Mouse (Mus musculus): ENCODE measurements at regions not wholly inside any gene's neighbourhood (a gene's known extent, or its start where the extent isn't known, plus 50 kb on each side); places are given as distances from the start of the nearest gene placed in this dataset.

DNA sequence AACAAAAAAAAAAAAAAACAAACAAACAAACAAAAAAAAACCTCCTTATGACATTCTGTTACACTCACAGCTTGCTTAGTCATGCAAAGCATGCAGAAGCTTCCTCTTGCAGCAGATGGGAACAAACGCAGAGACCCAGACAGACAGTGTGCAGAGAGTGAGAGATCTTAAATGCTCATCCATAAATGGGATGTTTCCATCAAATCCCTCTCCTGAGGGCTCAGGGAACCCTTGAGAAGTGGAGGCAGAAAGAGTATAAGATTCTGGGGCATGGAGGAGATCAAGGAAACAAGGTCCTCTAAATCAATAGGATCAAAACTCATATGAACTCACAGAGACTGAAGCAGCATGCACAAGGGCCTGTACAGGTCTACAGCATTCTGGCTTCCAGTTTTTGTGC, 52.5 kb downstream of the Adm start:
- DNase-seq (ENCODE audit: extremely low read depth, insufficient read length, low spot score): no peak

DNA sequence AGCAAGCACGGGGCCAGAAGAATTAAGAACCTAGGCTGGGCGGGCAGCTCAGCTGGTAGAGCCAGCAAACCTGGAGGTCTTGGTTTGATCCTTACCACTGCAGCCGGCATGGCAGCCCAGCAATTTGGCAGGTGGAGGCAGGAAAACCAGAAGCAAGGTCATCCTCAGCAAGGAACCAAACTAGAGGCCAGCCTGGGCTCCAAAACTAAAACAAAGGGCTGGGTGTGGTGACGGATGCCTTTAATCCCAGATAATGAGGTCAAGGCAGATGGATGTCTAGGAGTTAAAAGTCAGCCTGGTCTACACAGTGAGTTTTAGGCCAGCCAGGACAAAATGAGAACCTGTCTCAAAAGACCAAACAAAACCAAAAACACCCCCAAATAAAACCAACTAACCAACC, 55.5 kb downstream of the Adm start:
- DNase-seq (ENCODE audit: extremely low read depth, insufficient read length, low spot score): no peak

GRCm38 (mm10) chr7:110688884-110689681, 61.6 kb downstream of the Adm start:
- peak; percentile 24 for DNase-seq (ENCODE audit: extremely low read depth, insufficient read length, low spot score)

GRCm38 (mm10) chr7:110690241-110690640, 62.8 kb downstream of the Adm start:
- no peak for DNase-seq (ENCODE audit: extremely low read depth, insufficient read length, low spot score)

DNA sequence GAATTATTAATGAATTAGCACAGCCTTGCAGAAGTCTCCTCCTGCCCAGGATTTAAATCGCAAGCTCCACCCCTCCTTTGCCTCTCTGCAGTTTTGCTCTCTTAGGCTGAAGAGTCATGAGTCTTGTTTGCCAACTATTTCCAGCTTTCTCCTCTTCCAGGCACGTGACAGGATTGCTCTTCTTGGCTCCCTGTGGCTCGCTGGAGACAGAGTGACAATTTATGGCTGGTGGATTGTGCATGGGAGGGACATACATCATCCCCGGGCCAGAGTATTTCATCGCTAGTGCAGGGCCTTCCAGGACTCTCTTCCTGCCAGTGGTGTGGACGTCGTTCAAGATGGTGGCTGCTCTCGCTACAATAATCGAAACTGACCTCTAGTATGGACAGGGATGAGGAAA, 63.4 kb downstream of the Adm start:
- no peak for DNase-seq (ENCODE audit: extremely low read depth, insufficient read length, low spot score)

DNA sequence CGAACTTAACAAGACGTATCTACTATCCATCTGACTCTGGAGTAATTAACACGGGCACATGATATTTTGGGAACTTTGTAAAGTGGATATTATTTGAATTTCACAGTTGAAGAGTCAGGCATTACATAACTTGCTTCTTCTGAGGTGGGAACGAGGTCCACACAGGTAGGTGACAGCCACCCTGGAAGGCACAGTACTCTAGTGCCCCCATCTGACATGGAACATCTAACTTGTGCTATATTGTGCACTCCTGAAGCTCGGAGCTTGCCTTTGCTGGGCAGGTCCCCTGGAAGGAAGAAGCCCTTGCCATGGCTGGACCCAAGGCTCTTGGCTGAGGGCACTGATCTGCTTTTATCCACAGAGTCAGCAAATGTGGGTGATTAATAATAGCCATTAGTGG, 66.8 kb downstream of the Adm start:
- no peak for DNase-seq (ENCODE audit: extremely low read depth, insufficient read length, low spot score)

DNA sequence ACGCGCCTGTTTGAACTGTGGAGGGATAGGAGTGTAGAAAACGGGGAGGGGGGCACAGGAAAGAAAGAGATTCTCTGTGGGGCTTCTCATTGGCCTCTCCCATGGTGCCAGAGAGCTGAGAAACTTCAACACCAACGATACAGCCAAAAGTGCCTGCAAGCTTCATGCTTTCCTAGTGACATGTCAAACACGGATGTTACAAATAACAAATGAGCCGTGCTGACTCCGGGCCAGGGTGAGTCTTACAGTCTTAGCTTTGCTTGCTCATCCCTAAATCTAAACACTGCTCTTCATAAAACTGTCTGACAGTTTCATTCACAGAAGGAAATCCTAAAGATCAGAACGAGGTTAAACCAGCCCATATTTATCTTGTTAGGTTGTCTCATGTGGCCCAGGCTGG, 68.3 kb downstream of the Adm start:
- DNase-seq (ENCODE audit: extremely low read depth, insufficient read length, low spot score): no peak

GRCm38 (mm10) chr7:110698211-110699153, 69.5 kb upstream of the Ampd3 start:
- peak; percentile 76 for DNase-seq (ENCODE audit: extremely low read depth, insufficient read length, low spot score)

DNA sequence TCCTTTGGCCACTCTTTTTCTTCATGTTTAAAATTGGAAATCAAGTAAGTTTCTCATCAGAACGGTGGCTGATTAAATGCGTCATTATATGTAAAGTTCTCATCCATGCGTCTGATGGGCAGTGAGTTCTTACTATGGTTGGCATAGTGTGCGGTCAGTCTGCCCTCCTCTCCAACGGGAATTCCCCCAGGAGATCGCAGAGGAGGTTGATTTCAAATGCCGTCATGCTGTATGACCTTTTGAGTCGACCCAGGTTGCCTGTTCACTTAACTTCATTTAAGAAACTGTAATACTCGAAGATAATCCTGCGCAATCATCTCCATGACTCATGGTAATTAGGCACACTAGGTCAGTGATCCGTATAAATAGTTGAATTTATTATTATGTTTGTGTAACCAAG, 68.4 kb upstream of the Ampd3 start:
- DNase-seq (ENCODE audit: extremely low read depth, insufficient read length, low spot score): no peak

- DNase-seq (ENCODE audit: extremely low read depth, insufficient read length, low spot score): peak; percentile 80
These were observed 66.2 kb upstream of the Ampd3 start for GRCm38 (mm10) chr7:110701681-110702413.

DNA sequence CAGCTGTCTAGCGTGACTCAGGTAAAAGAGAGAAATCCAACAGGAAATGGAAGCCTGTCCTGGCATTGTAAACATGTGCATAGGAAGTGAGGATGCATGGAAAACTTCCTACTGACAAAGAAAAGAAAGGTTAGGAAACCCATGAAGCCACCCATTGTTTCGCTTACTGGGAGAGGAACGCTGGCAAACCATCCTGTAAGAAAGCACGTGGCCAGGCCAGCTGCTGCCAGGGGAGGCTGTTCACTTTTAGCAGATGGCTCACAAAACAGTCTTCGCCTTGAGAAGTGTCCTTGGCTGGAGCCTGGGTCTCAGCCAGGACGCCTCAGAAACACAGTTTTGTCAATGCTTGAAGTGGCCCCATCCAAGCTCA, 65.6 kb upstream of the Ampd3 start:
- no peak for DNase-seq (ENCODE audit: extremely low read depth, insufficient read length, low spot score)

DNA sequence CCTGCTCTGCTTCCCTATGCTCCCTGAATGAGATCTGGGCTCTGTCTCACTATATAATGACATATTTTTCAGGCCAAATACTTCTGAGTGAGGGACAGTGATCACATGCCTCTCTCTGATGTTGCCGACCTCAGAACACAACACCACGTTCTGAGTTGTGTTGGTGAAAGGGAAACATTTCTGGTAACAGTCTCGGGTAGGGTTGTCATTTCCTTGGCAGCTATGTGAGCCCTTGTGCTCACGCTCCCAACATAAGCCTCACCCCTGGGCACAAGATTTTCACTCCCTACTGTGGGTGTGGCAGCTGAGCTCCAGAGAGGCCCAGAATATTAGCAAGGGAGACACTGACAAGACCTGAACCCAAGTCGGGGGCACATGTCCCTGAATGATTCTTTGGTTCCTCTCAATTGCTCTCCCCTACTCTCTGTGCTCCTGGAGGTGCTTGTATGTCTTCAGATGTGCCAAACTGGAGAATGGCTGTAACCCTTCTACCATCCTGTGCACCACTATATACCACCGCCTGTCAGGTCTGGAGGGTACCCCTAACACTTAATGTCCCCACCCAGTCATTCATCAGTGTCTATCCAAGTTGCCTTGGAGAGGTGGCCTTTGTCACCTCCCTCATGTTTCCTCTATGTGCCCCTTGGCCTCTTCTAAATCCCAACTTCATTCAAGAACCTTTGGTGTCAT, 62.5 kb upstream of the Ampd3 start:
- no peak for DNase-seq (ENCODE audit: extremely low read depth, insufficient read length, low spot score)

- no peak for DNase-seq (ENCODE audit: extremely low read depth, insufficient read length, low spot score)
These were observed 61.9 kb upstream of the Ampd3 start for GRCm38 (mm10) chr7:110706001-110706695.

DNA sequence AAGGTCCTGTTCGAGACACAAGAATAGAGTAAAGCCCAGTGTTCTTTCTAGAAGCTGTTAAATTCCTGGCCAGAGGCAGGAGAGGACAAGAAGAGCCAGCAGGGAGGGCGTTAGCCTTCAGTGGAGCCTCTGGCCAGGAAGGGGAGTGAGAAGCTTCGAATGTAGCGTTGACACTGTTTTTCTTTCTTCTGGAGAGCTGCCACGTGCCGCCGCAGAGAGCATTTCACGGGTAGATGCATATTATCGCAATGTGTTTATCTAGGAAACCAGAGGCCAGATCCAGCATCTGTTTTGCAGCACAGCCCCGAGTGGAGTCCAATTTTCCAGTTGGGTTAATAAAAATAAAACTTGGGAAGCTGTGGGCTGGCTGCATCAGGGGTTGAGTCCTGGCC, 61.3 kb upstream of the Ampd3 start:
- peak; percentile 76 for DNase-seq (ENCODE audit: extremely low read depth, insufficient read length, low spot score)

- DNase-seq (ENCODE audit: extremely low read depth, insufficient read length, low spot score): peak; percentile 72
These were observed 59.9 kb upstream of the Ampd3 start for GRCm38 (mm10) chr7:110708116-110708515.

DNA sequence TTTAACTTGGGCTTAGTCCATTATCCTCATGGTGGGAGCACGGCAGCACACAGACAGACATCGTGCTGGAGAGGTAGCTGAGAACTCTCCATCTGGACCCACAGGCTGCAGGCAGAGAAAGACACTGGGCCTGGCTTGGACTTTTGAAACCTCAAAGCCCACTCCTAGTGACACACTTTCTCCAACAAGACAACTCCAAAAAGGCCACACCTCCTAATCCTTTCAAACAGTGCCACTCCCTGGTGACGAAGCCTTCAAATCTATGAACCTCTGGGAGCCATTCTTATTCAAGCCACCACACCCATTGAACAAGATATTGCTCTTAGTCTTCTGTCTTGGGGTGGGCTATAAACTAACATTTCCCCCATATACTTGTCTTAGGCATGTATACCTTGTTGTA, 59.2 kb upstream of the Ampd3 start:
- no peak for DNase-seq (ENCODE audit: extremely low read depth, insufficient read length, low spot score)

- DNase-seq (ENCODE audit: extremely low read depth, insufficient read length, low spot score): no peak
These were observed 58.4 kb upstream of the Ampd3 start for GRCm38 (mm10) chr7:110709606-110710005.

DNA sequence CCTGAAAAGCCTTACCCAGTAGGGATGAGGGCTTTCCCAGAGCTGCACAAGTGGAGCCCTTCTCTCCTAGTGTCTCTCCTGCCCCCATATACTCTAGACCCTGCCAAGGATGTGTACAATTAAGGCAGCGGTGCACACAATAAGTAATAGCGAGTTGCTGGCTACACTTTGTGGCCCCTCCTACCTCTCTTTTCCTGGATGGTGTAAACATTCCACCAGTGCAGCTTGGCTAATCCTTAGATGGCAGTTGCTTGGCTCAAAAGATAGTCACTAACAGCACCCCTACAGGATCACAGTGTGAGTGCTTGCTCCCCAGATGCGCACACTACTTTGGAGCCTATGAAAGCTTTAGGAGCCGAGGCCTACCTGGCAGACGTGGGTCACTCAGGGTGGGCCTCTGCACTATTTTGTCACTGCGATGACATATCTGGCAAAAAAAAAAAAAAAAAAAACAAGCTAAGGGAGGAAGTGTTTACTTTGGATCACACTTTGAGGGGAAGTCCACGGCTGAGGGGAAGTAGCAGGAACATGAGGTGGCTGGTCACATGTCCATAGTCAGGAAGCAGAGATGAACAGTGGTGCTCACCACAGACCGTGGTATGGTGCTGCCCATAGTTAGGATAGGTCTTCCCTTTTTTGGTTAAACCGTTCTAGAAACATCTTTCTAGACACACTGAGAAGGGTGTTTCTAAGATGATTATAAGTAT, 57.6 kb upstream of the Ampd3 start:
- DNase-seq (ENCODE audit: extremely low read depth, insufficient read length, low spot score): peak; percentile 37

GRCm38 (mm10) chr7:110713661-110714060, 54.3 kb upstream of the Ampd3 start:
- DNase-seq (ENCODE audit: extremely low read depth, insufficient read length, low spot score): no peak
